In the genomic region with DNA sequence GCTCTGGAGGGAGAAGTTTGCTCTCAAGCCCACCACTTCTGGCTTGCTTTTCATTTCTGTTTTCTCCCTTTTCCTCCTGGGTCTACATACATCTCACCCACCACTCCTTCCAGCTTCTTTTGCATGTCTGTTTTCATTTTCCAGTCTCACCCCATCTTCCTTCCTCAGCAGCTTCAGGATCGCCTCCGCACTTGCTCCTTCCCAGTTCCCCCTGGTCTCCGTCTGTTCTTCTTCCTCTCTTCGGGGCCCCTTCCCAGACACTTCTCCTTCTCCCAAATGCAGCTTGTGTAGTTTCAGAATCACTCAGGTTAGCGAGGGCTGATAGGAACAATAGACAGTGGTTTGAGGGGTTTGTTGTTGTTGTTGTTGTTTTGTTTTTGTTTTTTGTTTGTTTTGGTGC, we compare ENCODE assay signal across 16 mouse cellular contexts.
DNase-seq lines count a peak whose midpoint lies in the region; ATAC-seq and TF ChIP-seq lines count a peak whose summit lies in the region.
"Had no signal": no experiment of that assay in that cellular context is flagged by ENCODE, and none has a peak within 500 bp of the region (broad histone marks: within the 10 kb centered on the region; RNA-seq: fewer than 3 reads in every experiment).

No protein-coding gene starts in this region.

- H3K9me3 ChIP-seq in midbrain, embryonic 11.5 days (ENCODE audit: control insufficient read depth, low read length), result no peaks in the 10 kb centered on the region
- H3K9me3 ChIP-seq in midbrain, embryonic 13.5 days, result no peaks in the 10 kb centered on the region
- no peaks in the 10 kb centered on the region for H3K9me3 ChIP-seq in limb, embryonic 12.5 days
- no peaks in the 10 kb centered on the region for H3K9me3 ChIP-seq in stomach, postnatal 0 days (ENCODE audit: control insufficient read depth, low read length)
- H3K9me3 ChIP-seq: megakaryocyte, embryonic 14.5 days; neural tube, embryonic 12.5 days had no signal

- TF ChIP-seq CTCF in kidney, adult 2 months (conservative IDR thresholded peaks at IDR 0.05; ENCODE audit: insufficient read depth, insufficient read length, low read depth, low read length), result no peak
- no peak for TF ChIP-seq CTCF in stomach, postnatal 0 days (IDR thresholded peaks at IDR 0.05; ENCODE audit: low read depth)

- 78% methylated on average over 5 of the region's 5 CpGs for WGBS in kidney, adult 2 months
- 90% methylated on average over 5 of the region's 5 CpGs for WGBS in midbrain, embryonic 11.5 days
- 91% methylated on average over 5 of the region's 5 CpGs for WGBS in midbrain, embryonic 13.5 days
- WGBS in limb, embryonic 12.5 days, result 79% methylated on average over 5 of the region's 5 CpGs
- 83% methylated on average over 5 of the region's 5 CpGs for WGBS in stomach, postnatal 0 days

- no peaks in the 10 kb centered on the region for H3K27me3 ChIP-seq in kidney, adult 2 months (replicated peaks; ENCODE audit: control insufficient read depth, insufficient read depth, low read length)
- no peaks in the 10 kb centered on the region for H3K27me3 ChIP-seq in midbrain, embryonic 11.5 days (ENCODE audit: control insufficient read depth, insufficient read depth, low read length)
- no peaks in the 10 kb centered on the region for H3K27me3 ChIP-seq in midbrain, embryonic 13.5 days
- no peaks in the 10 kb centered on the region for H3K27me3 ChIP-seq in limb, embryonic 12.5 days
- H3K27me3 ChIP-seq in stomach, postnatal 0 days (ENCODE audit: control insufficient read depth, insufficient read depth, low read length), result no peaks in the 10 kb centered on the region
- H3K27me3 ChIP-seq: megakaryocyte, embryonic 14.5 days; neural tube, embryonic 12.5 days had no signal

- H3K27ac ChIP-seq in kidney, adult 2 months (ENCODE audit: insufficient read depth, low read depth, low read length), result peak overlapping the region; percentile 75
- H3K27ac ChIP-seq in midbrain, embryonic 11.5 days (ENCODE audit: low read depth, low read length), result no peak overlapping the region
- H3K27ac ChIP-seq in midbrain, embryonic 13.5 days, result no peak overlapping the region
- H3K27ac ChIP-seq in limb, embryonic 12.5 days, result 0 out of 2 replicates have a peak overlapping the region, but pooled peaks have one; percentile 7
- no peak overlapping the region for H3K27ac ChIP-seq in stomach, postnatal 0 days (replicated peaks)
- H3K27ac ChIP-seq: neural tube, embryonic 12.5 days had no signal

- H3K4me2 ChIP-seq in midbrain, embryonic 11.5 days, result no peak overlapping the region
- no peak overlapping the region for H3K4me2 ChIP-seq in midbrain, embryonic 13.5 days (replicated peaks)
- no peak overlapping the region for H3K4me2 ChIP-seq in limb, embryonic 12.5 days
- H3K4me2 ChIP-seq in stomach, postnatal 0 days (replicated peaks; ENCODE audit: low read depth), result no peak overlapping the region
- H3K4me2 ChIP-seq: neural tube, embryonic 12.5 days had no signal

- H3K9ac ChIP-seq in midbrain, embryonic 11.5 days (ENCODE audit: low read length), result no peak overlapping the region
- H3K9ac ChIP-seq in midbrain, embryonic 13.5 days (replicated peaks), result no peak overlapping the region
- H3K9ac ChIP-seq in limb, embryonic 12.5 days (replicated peaks), result no peak overlapping the region
- no peak overlapping the region for H3K9ac ChIP-seq in stomach, postnatal 0 days (ENCODE audit: low read length)
- H3K9ac ChIP-seq: neural tube, embryonic 12.5 days had no signal

- no peak for ATAC-seq in midbrain, embryonic 11.5 days (ENCODE audit: low FRiP score)
- ATAC-seq in midbrain, embryonic 13.5 days, result no peak
- ATAC-seq in limb, embryonic 12.5 days (ENCODE audit: insufficient number of reproducible peaks, insufficient read depth, low FRiP score, low TSS enrichment, low read depth), result no peak
- no peak for ATAC-seq in stomach, postnatal 0 days (ENCODE audit: low FRiP score, low TSS enrichment)
- ATAC-seq: forebrain, embryonic 16.5 days had no signal

- TF ChIP-seq EP300 in stomach, postnatal 0 days (optimal IDR thresholded peaks at IDR 0.05), result no peak

- intact Hi-C loops in gastrocnemius, postnatal 36 days (cut with DNase I), result no loop called here

- DNase-seq in kidney, adult 2 months, result no peak
- DNase-seq in kidney, adult 18-20 months, result no peak
- peak; percentile 45 for DNase-seq in midbrain, embryonic 11.5 days (ENCODE audit: low spot score, missing footprints)
- no peak for DNase-seq in stomach, postnatal 0 days (ENCODE audit: low spot score)
- DNase-seq in gastrocnemius, postnatal 36 days, result no peak
- DNase-seq: cerebellum, adult 9-11 months; embryo, embryonic 11 days; gastrocnemius, postnatal 10 days; lung, postnatal 14 days; thymus, postnatal 36 days had no signal

- no peak overlapping the region for H3K4me3 ChIP-seq in kidney, adult 2 months (ENCODE audit: insufficient read depth, low read depth, low read length)
- H3K4me3 ChIP-seq in midbrain, embryonic 11.5 days (ENCODE audit: low read depth, low read length), result no peak overlapping the region
- no peak overlapping the region for H3K4me3 ChIP-seq in midbrain, embryonic 13.5 days (replicated peaks)
- H3K4me3 ChIP-seq in limb, embryonic 12.5 days (replicated peaks), result no peak overlapping the region
- no peak overlapping the region for H3K4me3 ChIP-seq in stomach, postnatal 0 days (ENCODE audit: low read depth, low read length)
- H3K4me3 ChIP-seq: erythroblast, embryonic 14.5 days; megakaryocyte, embryonic 14.5 days; neural tube, embryonic 12.5 days had no signal

- H3K36me3 ChIP-seq in kidney, adult 2 months (ENCODE audit: control insufficient read depth, insufficient read depth, low read length), result no peaks in the 10 kb centered on the region
- H3K36me3 ChIP-seq in midbrain, embryonic 11.5 days (ENCODE audit: control insufficient read depth, insufficient read depth, low read length), result no peaks in the 10 kb centered on the region
- H3K36me3 ChIP-seq in midbrain, embryonic 13.5 days, result no peaks in the 10 kb centered on the region
- H3K36me3 ChIP-seq in limb, embryonic 12.5 days, result no peaks in the 10 kb centered on the region
- no peaks in the 10 kb centered on the region for H3K36me3 ChIP-seq in stomach, postnatal 0 days (ENCODE audit: control insufficient read depth, insufficient read depth, low read length)
- H3K36me3 ChIP-seq: neural tube, embryonic 12.5 days had no signal

- TF ChIP-seq POLR2A in kidney, adult 2 months (IDR thresholded peaks at IDR 0.05; ENCODE audit: low read depth, low read length), result no peak

- peaks cover 26% of the 10 kb centered on the region for H3K4me1 ChIP-seq in kidney, adult 2 months (ENCODE audit: control insufficient read depth, insufficient read depth, low read length)
- H3K4me1 ChIP-seq in midbrain, embryonic 11.5 days (ENCODE audit: control insufficient read depth, insufficient read depth, low read length), result no peaks in the 10 kb centered on the region
- peaks cover 8% of the 10 kb centered on the region; the same call in 1 of the 2 replicates for H3K4me1 ChIP-seq in midbrain, embryonic 13.5 days (replicated peaks)
- H3K4me1 ChIP-seq in limb, embryonic 12.5 days (replicated peaks), result peaks cover 36% of the 10 kb centered on the region
- peaks cover 4% of the 10 kb centered on the region for H3K4me1 ChIP-seq in stomach, postnatal 0 days (replicated peaks; ENCODE audit: control insufficient read depth, insufficient read depth)
- H3K4me1 ChIP-seq: megakaryocyte, embryonic 14.5 days; neural tube, embryonic 12.5 days had no signal

Comparison
In these comparisons a context has a peak if more than half of its experiments do, and no peak if none do; other contexts are left out.
1. H3K27ac ChIP-seq: peak in kidney, adult 2 months (single experiment) and limb, embryonic 12.5 days (single experiment); none in midbrain, embryonic 11.5 days (single experiment), midbrain, embryonic 13.5 days (single experiment) and stomach, postnatal 0 days (single experiment).